Mouse (Mus musculus): ENCODE measurements at regions not wholly inside any gene's neighbourhood (a gene's known extent, or its start where the extent isn't known, plus 50 kb on each side); places are given as distances from the start of the nearest gene placed in this dataset.

- TF ChIP-seq CTCF (IDR thresholded peaks at IDR 0.05; ENCODE audit: extremely low read depth, insufficient read length, insufficient replicate concordance, low read depth, low read length) (no peak), POLR2A (IDR thresholded peaks at IDR 0.05; ENCODE audit: low read depth, low read length) (no peak)
Measured at GRCm38 (mm10) chr1:154102871-154103596, 98.0 kb upstream of the Zfp648 start.

All from small intestine, adult 2 months (tissue).